Mouse (Mus musculus) gastrocnemius, adult 18-20 months (tissue): ENCODE data around the gene Wfikkn1. TPM values are rescaled to one million over a fixed set of nuclear protein-coding genes. Genes with fewer than 3 reads are reported as not detected.

Experiments
- DNase-seq: peaks from one replicate; pipeline ENCODE4 v3.0.0; 2021; ENCODE audit warnings: low spot score
- total RNA-seq, 2 experiments: library from RNA; stranded (reverse); gene quantifications; 2 replicates each; pipeline ENCODE4 v1.2.3; 2021

Wfikkn1 gene
- total RNA-seq, 2 experiments from 2014 or later = 0.43 to 0.62 TPM

DNA sequence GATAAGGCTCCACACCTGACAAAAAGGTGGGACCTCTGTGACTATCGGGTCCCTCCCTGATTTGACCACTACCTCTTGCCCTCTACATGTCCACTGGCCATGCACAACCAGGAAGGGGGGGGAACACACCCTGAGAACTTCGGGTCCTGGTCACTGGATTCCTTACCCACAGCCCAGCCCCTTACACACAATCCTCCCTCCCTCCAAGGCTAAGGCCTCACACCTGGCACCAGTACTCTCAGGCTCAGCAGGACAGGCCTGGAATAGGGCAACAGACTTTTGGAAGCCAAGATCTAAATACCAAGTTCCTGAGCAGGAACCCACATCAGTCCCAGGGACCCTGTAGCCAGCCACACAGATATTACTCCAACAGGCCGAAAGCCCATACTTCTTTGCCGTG, 41.8 kb downstream of the Wfikkn1 start:
- DNase-seq = no peak

DNA sequence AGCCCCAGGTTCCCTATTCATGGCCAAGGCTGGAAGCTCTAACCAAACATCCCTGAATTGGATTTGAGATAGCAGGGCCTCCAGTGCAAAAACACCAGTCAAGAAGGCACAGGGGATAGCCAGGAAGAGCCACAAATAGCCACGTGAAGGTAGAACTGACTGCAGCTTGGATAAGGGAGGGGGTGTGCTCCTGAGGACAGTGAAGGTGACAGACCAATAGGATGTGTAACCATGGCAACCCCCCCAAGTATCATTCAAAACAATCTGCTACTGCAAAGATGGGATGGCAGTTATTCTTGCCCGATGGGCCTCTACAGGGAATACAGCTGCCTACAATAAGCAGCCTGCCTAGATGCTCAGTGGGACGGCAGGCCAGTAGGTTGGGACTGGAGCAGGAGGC, 43.1 kb downstream of the Wfikkn1 start:
- no peak for DNase-seq

DNA sequence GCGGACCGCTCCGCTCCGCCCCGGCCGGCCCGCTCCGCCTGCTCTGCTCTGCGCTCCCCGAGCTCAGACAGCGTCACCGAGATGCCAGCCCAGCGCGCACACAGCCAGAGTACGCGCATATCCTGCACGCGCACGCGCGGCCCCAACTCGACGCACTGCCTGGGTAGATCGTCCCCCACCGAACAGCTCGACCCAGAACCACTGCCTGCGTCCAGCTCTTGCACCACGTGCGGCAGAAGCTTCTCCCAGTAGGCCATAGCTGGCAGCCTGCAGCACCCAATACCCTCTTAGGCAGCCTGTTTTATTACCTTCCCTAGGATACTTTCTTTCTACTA, 43.6 kb downstream of the Wfikkn1 start, which contains the start of gene Rhbdl1:
Gene Rhbdl1 (minus strand): TSS at position 220 of the 335 bp plus-strand sequence.
- peak; percentile 85 for DNase-seq

DNA sequence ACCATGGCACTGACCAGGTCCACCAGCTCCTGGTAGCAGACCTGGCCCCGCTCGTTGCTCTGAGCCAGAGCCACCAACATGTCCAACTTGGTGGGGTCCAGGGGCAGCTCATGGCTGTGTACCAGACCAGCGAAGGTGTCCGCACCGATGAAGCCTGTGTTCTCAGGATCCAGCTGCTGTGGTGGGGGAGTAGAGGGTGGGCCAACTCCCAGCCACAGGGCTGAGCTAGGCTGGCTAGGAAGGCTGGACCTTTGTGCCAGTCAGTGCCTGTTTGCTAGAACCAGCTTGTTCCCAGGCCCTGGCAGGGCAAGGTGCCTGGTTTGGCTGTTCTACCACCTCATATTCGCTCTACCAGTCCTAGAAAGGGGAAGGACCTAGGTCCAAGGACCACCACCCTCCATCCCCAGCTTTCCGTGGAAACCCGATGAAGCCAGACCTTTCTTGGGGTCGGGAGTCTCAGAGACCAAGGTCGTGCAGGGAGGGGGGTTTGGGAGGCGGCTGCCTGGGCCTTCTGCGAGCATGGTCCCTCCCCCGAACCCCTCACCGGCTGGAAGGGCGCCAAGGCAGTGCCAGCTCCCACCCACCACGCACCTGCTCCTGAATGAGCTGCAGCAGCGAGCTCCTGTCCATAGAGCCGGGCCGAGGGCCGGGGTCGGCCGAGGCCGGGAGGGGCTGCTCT, 44.1 kb downstream of the Wfikkn1 start:
- peak; percentile 42 for DNase-seq

DNA sequence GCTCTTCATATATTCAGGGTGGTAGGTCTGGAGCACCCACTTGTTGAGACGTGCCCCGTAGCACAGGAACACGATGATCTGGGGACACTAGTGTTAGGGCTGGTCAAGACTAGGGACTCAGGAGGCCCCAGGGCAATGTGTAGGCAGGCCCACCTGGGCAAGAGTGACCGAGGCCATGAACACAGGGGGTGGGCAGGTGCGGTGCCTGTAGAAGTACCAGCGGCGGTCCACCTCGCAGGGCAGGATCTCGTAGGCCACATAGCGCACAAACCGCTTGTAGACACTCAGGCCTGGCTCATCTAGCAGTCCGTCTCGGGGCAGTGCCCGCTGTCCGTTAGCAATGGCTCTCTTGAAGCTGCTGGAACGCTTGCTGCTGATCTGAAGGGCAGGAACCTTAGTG, 44.8 kb downstream of the Wfikkn1 start:
- no peak for DNase-seq

DNA sequence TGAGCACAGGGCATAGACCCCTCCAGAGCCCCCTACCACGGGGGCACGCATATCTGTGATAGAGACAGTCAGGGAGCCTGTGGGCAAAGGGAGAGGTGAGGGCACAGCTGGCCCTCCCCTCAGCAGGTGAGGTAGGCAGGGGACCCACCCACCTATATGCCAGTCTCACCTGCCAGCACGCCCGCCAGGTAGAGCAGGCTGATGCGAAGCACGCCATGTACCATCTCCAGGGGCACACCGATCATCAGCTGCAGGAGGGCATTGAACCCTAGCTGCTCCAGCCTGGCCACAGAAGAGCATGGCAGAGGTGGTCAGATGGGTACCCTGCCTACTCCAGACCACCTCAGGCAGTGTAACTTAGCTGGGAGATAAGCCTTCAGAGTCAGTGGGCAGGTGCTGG, 45.4 kb downstream of the Wfikkn1 start:
- DNase-seq = no peak

DNA sequence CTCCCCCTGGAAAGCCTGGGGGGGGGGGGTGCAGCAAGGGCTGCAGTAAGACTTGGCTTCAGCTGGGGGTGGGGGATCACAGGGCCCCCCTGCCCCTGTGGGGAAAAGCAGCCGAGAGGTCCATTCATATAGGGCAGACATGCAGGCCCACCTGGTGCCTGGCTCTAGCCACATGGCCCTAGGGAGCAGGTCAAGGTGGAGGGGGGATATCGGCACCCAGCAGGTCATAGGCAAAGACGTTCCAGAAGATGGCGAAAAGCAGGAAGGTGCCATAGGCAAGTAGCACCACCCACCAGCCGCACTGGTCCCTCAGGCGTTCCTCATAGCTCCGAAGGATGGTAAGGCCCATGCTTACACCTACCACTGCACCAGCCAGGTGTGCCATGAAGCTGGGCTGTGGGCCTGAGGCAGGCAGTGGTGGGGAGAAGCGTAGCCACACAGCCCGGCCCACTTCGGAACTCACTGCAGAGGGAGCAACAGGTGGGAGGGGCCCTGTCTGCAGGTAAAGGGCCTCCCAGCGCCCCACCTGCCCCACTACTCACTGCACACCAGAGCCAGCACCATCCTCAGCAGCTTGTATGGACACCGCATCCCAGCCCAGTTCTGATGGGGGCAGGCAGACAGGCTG, 45.9 kb downstream of the Wfikkn1 start:
- no peak for DNase-seq

DNA sequence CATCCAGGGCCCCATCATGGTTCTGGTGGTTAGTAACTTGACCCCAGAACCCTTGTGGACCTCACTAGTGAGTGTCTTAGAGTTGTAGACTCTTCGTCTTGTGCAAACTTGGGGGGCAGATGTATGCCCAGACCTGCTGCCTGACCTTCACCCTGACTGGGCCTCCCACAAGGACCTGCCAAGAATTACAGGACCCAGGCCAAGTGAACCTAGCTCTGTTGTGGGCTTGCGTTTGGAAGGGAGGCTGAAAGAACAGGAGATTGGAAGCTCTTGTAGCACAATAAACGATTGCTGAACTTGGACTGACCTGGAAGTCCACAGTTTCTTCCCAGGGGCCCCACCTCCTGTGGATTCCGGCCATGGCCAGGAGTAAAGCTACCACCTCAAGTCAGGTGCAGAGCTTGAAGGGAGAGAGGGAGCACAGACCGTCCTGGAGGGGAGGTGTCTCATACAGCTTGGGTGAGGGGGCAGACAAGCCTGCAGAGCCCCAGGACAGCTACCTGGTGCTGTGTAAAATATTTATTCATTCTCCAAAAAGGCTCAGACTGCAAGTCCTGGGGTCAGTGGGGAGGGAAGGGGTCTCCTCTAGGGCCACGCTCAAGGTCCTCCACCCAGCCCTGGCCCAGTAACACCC, 46.6 kb downstream of the Wfikkn1 start:
- DNase-seq = no peak

DNA sequence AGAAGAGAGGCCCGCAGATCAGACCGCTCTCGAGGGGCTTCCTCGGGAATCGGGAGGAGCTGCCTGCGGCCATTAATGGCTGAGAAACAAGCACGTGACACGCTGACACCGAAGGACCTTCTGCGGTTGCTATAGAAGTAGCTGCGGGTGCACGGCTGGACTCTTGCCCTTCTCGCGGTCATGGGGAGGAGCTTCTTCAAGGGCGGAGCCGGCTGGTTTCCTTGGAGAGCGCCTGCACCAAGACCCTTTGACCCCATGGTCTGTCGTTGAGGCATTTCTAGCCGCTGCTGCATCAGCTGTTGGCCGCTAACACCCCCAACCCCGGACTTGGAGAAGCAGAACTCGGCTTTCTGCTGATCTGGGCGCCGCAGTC, 47.4 kb downstream of the Wfikkn1 start, which contains the start of gene Stub1:
Gene Stub1 (minus strand): TSS at position 114 of the 373 bp plus-strand sequence.
- peak; percentile 96 for DNase-seq

DNA sequence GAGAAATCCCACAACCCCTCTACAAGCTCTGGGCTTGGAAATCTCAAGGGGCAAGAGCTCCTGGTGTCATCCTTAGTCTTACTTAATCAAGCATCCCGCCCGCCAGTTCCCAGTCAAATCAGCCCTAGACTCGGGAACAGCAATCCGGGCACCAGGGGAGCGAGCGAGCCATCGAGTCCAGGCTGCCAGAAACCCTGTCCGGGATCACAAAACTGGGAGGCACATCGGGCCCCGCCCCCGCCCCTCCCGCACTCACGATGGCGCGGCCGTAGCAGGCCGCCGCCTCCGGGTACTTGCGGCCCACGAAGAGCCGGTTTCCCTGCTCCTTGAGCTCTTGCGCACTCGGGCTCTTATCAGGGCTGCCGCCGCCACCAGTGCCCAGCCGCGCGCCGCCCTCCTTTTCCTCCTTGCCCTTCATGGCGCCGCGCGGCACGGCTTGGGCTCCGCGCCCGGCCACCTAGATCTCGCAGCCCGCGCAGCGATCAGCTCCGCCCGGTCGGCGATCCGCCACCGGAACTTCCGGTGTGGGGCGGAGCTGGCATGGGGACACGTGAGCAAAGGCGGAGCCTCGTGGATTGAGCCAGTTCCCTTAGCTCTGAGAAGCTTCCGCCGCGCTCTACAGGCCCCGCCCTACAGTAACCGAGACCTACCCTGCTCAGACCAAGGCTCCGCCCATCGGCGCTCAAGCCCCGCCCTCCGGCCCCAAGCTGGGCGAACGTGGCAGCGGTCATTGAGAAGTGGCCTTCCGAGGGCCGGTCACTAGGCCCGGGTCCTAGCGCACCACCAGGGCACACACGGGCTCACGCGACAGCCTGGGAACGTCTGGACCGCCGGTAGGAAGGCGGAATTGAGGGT, 48.0 kb downstream of the Wfikkn1 start:
- DNase-seq = peak; percentile 100

DNA sequence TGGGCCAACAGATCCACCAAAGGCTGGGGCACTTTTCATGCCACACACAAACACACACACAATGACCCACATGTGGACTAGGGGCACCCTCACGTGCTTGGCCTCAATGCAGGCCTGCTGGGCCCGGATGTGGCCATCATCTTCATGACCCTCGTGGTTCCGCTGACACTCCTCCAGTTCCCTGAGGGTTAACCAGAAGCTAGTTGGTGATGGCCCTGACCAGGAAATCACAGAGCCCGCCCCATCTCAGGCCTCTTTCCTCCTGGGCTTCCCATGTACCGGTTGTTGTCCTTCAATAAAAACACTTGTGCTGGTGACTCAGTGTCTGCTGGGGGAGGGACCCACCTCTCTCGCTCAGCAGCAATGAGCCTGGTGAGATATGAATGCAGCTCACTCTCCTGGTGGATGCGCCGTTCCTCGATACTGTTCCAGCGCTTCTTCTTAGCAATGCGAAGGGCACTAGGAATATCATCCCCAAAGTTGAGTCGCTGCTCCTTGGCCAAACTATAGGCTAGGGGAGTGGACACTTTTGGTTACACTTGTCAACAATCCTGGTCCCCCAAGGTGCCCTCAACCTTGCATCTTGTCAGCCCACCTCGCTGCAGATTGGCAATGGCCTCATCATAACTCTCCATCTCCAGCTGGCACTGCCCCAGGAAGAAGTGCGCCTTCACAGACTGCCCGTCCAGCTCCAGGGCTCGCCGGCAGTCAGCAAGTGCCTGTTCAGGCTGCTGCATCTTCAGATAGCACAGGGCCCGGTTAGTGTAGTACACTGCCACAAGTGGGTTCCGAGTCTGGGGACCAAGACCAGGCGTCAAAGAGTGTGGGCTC, 49.0 kb downstream of the Wfikkn1 start:
- no peak for DNase-seq

DNA sequence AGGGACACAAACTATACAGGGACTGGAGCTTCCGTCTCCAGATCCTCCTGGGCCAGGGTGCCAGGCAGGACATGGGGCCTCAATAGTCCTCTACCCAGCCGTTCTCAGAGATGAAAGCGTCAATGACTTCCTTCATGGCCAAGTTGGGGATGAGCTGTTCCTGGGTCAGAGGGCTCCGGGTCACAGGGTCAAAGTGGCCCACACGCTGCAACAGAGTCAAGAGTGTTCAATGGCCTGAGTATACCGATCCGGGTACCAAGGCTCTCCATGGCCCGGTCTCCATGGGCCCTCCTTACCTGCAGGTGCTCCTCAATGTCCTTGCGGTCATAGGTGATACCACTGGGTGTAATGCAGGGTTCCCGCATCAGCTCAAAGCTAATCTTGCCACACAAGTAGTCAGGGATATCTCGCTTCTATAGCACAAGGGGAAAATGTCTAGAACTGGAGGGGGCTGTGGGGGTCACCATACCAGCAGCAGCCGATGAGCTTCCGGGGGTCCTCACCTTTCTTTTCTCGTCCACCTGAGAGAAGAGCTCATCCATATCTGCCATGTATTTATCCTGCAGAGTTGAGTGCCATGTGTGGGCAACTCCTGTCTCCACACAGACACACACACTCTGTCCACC, 49.7 kb downstream of the Wfikkn1 start:
- no peak for DNase-seq

DNA sequence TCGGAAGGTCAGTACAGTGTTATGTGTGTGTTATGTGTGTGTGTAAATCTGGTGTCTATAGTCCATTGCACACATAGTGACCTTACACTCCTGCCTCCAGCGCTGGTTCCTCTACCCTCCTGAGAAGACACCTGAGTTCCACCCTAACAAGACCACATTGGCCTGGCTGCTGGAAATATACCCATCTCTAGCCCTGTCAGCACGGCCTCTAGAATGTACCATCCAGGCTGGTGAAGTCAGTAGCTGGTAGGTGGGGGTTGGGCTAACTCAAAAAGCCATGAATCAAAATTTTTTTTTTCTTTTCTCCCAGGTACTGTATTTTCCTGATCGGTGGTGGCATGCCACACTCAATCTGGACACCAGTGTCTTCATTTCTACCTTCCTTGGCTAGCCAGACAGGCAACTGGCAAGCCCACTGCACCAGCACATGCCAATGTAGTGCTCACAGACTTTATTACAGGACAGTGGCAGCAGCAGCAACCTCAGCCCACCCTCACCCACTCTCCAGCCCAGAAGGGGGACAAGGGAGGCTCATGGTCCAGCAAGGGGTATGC, 50.4 kb downstream of the Wfikkn1 start:
- no peak for DNase-seq

DNA sequence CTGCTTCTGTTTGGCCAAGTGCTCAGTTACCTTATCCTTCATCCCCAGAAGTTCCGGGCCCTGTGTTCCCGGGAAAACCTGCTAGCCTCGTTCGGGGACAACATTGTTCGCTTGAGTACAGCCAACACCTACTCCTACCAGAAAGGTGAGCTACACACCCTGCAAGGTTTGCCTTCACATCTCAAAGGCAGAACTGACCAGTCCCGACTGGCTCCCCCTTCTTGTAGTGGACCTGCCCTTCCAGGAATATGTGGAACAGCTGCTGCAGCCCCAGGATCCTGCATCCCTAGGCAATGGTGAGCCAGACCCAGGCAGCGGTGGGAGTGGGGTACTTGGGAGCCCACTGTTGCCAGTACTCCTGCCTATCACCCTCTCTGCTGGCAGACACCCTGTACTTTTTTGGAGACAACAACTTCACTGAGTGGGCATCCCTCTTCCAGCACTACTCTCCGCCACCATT, 51.1 kb downstream of the Wfikkn1 start:
- no peak for DNase-seq

DNA sequence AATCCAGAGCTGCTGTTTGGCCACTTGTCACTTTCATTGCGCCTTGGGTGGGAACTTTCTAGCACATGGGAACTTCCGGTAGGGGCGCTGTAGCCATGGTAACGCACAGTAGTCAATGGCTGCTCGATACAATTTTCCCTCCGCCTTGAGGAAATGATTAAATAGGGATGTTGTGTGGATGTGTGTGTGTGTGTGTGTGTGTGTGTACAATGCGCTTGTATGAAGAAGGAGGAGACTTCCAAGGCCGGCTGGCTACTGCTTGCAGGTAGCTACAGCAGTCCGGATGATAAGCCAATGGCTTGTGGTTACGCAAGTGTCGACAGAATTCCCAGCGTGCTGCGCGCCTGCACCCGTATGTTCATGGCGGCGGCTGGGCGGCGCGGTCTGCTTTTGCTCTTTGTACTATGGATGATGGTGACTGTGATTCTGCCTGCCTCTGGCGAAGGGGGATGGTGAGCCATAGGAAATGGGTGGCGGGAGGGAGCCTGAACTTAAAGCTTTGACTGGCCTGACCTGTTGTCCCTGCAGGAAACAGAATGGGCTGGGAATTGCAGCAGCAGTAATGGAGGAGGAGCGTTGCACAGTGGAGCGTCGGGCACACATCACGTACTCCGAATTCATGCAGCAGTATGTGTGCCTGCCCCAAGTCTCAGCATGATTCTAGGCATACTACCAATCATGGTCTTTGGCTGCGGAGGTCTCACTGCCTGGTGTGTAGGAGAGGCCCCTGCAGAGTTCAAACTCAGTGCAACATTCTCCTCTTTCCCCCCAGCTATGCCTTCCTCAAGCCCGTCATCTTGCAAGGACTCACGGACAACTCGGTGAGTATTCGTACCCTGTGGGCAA, 51.7 kb downstream of the Wfikkn1 start, which contains the start of gene Jmjd8:
Gene Jmjd8 (plus strand): TSS at position 156 of the 846 bp plus-strand sequence.
- DNase-seq = peak; percentile 70

DNA sequence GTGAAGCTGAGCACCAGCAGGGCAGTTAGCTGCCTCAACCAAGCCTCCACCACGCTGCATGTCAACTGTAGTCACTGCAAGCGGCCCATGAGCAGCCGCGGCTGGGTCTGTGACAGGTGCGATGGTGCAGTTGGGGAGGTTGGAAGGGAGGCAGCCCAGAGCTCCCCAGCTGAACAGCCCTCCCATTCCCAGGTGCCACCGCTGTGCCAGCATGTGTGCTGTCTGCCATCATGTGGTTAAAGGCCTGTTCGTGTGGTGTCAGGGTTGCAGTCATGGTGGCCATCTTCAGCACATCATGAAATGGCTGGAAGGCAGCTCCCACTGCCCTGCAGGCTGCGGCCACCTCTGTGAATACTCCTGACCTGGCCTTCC, 52.4 kb downstream of the Wfikkn1 start:
- DNase-seq = no peak
